Comparison of ENCODE assay signal across 8 mouse cellular contexts in genomic region chr7:141443828-141444237, GRCm38 (mm10). TPM values are rescaled to one million over a fixed set of nuclear protein-coding genes. Genes with fewer than 3 reads are reported as not detected.
A peak's percentile ranks its signal among the peaks of the same experiment; 100 is the strongest.
DNase-seq lines count a peak whose midpoint lies in the region; ATAC-seq and TF ChIP-seq lines count a peak whose summit lies in the region.

Gene Pidd1, minus strand, starts transcription at chr7:141444025.

- WGBS in hindbrain, embryonic 10.5 days, result under 1% methylated on average over 25 of the region's 25 CpGs
- 0% methylated on average over 25 of the region's 25 CpGs for WGBS in limb, embryonic 15.5 days
- under 1% methylated on average over 25 of the region's 25 CpGs for WGBS in midbrain, embryonic 16.5 days

- peak within 1 kb of the TSS; percentile 3; the same call in 1 of the 2 replicates for H3K27ac ChIP-seq in embryonic fibroblast, embryonic 13.5 days (ENCODE audit: insufficient read depth, low read length)
- H3K27ac ChIP-seq in hindbrain, embryonic 10.5 days, result peak within 1 kb of the TSS; percentile 86
- peak within 1 kb of the TSS; percentile 67 for H3K27ac ChIP-seq in limb, embryonic 15.5 days
- H3K27ac ChIP-seq in midbrain, embryonic 16.5 days (ENCODE audit: low read length), result no peak within 1 kb of the TSS

- peaks cover 5% of the 10 kb centered on the region for H3K4me1 ChIP-seq in embryonic fibroblast, embryonic 13.5 days (ENCODE audit: control insufficient read depth, insufficient read depth, low read length)
- peaks cover 53% of the 10 kb centered on the region for H3K4me1 ChIP-seq in hindbrain, embryonic 10.5 days (replicated peaks)
- H3K4me1 ChIP-seq in limb, embryonic 15.5 days, result peaks cover 45% of the 10 kb centered on the region
- peaks cover 7% of the 10 kb centered on the region for H3K4me1 ChIP-seq in midbrain, embryonic 16.5 days (ENCODE audit: control insufficient read depth, insufficient read depth, low read length)

- H3K36me3 ChIP-seq in hindbrain, embryonic 10.5 days, result peaks cover 44% of the 10 kb centered on the region
- H3K36me3 ChIP-seq in limb, embryonic 15.5 days, result peaks cover 33% of the 10 kb centered on the region
- no peaks in the 10 kb centered on the region; the same call in 1 of the 2 replicates for H3K36me3 ChIP-seq in midbrain, embryonic 16.5 days (ENCODE audit: control insufficient read depth, insufficient read depth, low read length)

- ATAC-seq in limb, embryonic 15.5 days (ENCODE audit: insufficient number of reproducible peaks, low FRiP score, low TSS enrichment, low read depth), result peak; percentile 52; the same call in 1 of the 2 replicates
- no peak for ATAC-seq in midbrain, embryonic 16.5 days

- TF ChIP-seq POLR2A in embryonic fibroblast, embryonic 13.5 days (IDR thresholded peaks at IDR 0.05; ENCODE audit: low read depth, low read length), result peak; percentile 67

- H3K4me3 ChIP-seq in embryonic fibroblast, embryonic 13.5 days (ENCODE audit: insufficient read depth, low read length), result peak within 1 kb of the TSS; percentile 63
- H3K4me3 ChIP-seq in hindbrain, embryonic 10.5 days, result peak within 1 kb of the TSS; percentile 60
- H3K4me3 ChIP-seq in limb, embryonic 15.5 days, result peak within 1 kb of the TSS; percentile 45
- peak within 1 kb of the TSS; percentile 32 for H3K4me3 ChIP-seq in midbrain, embryonic 16.5 days (ENCODE audit: low read depth, low read length)

- H3K27me3 ChIP-seq in hindbrain, embryonic 10.5 days (ENCODE audit: insufficient read depth, poor library complexity, severe bottlenecking), result no peaks in the 10 kb centered on the region
- no peaks in the 10 kb centered on the region for H3K27me3 ChIP-seq in limb, embryonic 15.5 days
- H3K27me3 ChIP-seq in midbrain, embryonic 16.5 days (ENCODE audit: control insufficient read depth, insufficient read depth, low read depth, low read length), result no peaks in the 10 kb centered on the region

- H3K4me2 ChIP-seq in limb, embryonic 15.5 days, result peak within 1 kb of the TSS; percentile 81
- H3K4me2 ChIP-seq in midbrain, embryonic 16.5 days (ENCODE audit: low read length), result peak within 1 kb of the TSS; percentile 50

- peak within 1 kb of the TSS; percentile 44 for H3K9ac ChIP-seq in limb, embryonic 15.5 days
- peak within 1 kb of the TSS; percentile 50 for H3K9ac ChIP-seq in midbrain, embryonic 16.5 days (ENCODE audit: low read depth, low read length)

- no peak for TF ChIP-seq CTCF in embryonic fibroblast, embryonic 13.5 days (IDR thresholded peaks at IDR 0.05; ENCODE audit: borderline replicate concordance, insufficient read depth, low read length)

- no peaks in the 10 kb centered on the region for H3K9me3 ChIP-seq in hindbrain, embryonic 10.5 days
- H3K9me3 ChIP-seq in limb, embryonic 15.5 days, result no peaks in the 10 kb centered on the region
- no peaks in the 10 kb centered on the region for H3K9me3 ChIP-seq in midbrain, embryonic 16.5 days (replicated peaks; ENCODE audit: control insufficient read depth, low read length, poor library complexity, severe bottlenecking)

- DNase-seq in cerebellum, adult 11-12 months, result peak; percentile 42
- DNase-seq in cerebellum, adult 8-10 months, result no peak
- peak; percentile 45 to 62 for DNase-seq in adrenal gland, adult 18-20 months (ENCODE audit: low spot score in 2 of 2)
- peak; percentile 79 for DNase-seq in hindbrain, embryonic 10.5 days (ENCODE audit: low spot score)
- peak; percentile 72 for DNase-seq in urinary bladder, postnatal 14 days (ENCODE audit: low spot score)

RNA-seq across cellular contexts. Expression of gene Pidd1, which starts in this region (rescaled TPM):
- total RNA-seq in adrenal gland, adult 18-20 months (2021), result 1 to 10 TPM; 1.1 to 1.4 TPM
- polyA plus RNA-seq in embryonic fibroblast, embryonic 13.5 days (2011; ENCODE audit: insufficient read length, low read depth, missing spikeins), result 12.4 and 18.1 TPM in 2 replicates
- 21.0 and 23.2 TPM in 2 replicates for polyA plus RNA-seq in hindbrain, embryonic 10.5 days (2016; fragmentation: Nextera tagmentation; extraction: Ambion mirVana)
- polyA plus RNA-seq in limb, embryonic 15.5 days (2015; fragmentation: Nextera tagmentation; extraction: Ambion mirVana), result 8.8 and 9.8 TPM in 2 replicates
- polyA plus RNA-seq in midbrain, embryonic 16.5 days (2015; fragmentation: Nextera tagmentation; extraction: Ambion mirVana), result 2.4 and 2.5 TPM in 2 replicates
